Mouse (Mus musculus) ES-E14 (cell line): ENCODE results near the gene Ctse. TPM values are rescaled to one million over a fixed set of nuclear protein-coding genes. Genes with fewer than 3 reads are reported as not detected.
"Not testable (repeated sequence)": the region's sequence is repeated elsewhere in the genome, so short reads cannot be mapped to it uniquely, and the experiment has no call there.

ENCODE experiments used
- DNase-seq: peaks from one replicate; pipeline ENCODE4 v3.0.0-alpha.2; 2013; ENCODE audit warnings: low read depth, low spot score
- H3K27ac ChIP-seq: 2 replicates; pipeline ENCODE4 v1.5.1; 2012; ENCODE audit warnings: low read depth, mild to moderate bottlenecking, low read length, moderate library complexity, mixed read lengths; ENCODE audit not compliant: poor library complexity, insufficient read depth, severe bottlenecking
- H3K36me3 ChIP-seq: 2 replicates; pipeline ENCODE4 v1.6.1; 2012; ENCODE audit warnings: mild to moderate bottlenecking, low read length, moderate library complexity, mixed read lengths; ENCODE audit not compliant: control insufficient read depth, poor library complexity, insufficient read depth, severe bottlenecking
- H3K4me1 ChIP-seq, 2 experiments: fragments of 150-350 bp in 1 of 2; sonication (generic) in 1 of 2; 2 replicates each; pipeline ENCODE4 v1.6.1; 2012; ENCODE audit warnings: low read length in 2 of 2, mild to moderate bottlenecking in 1 of 2, mixed read lengths in 1 of 2; ENCODE audit not compliant: control insufficient read depth in 2 of 2, insufficient read depth in 2 of 2, poor library complexity in 1 of 2
- H3K4me3 ChIP-seq, 2 experiments: fragments of 150-350 bp in 1 of 2; sonication (generic) in 1 of 2; 2 replicates each; pipeline ENCODE4 v1.5.1; 2012; ENCODE audit warnings: low read length in 2 of 2, low read depth in 1 of 2, mild to moderate bottlenecking in 1 of 2, mixed read lengths in 1 of 2; ENCODE audit not compliant: insufficient read depth in 1 of 2, poor library complexity in 1 of 2, severe bottlenecking in 1 of 2
- H3K9ac ChIP-seq: 2 replicates; pipeline ENCODE4 v1.6.1; 2012; ENCODE audit warnings: low read depth, mild to moderate bottlenecking, low read length, mixed read lengths; ENCODE audit not compliant: poor library complexity, insufficient read depth, severe bottlenecking
- H3K9me3 ChIP-seq: fragments of 150-350 bp; sonication (generic); 2 replicates; pipeline ENCODE4 v1.6.1; 2012; ENCODE audit warnings: low read depth, mild to moderate bottlenecking, low read length; ENCODE audit not compliant: control insufficient read depth, insufficient read depth
- CHD2 ChIP-seq: IDR thresholded peaks from 2 replicates; pipeline ENCODE4 v1.6.1; 2014; ENCODE audit warnings: mild to moderate bottlenecking, low read depth, low read length, inconsistent platforms
- HCFC1 ChIP-seq: IDR thresholded peaks from 2 replicates; pipeline ENCODE4 v1.6.1; 2012; ENCODE audit warnings: low read length, inconsistent platforms, borderline replicate concordance; ENCODE audit not compliant: insufficient read depth
- MAFK ChIP-seq: IDR thresholded peaks from 2 replicates; pipeline ENCODE4 v1.6.1; 2014; ENCODE audit warnings: mild to moderate bottlenecking, low read depth, low read length, inconsistent platforms; ENCODE audit not compliant: insufficient read depth
- ZC3H11A ChIP-seq: IDR thresholded peaks from 2 replicates; pipeline ENCODE4 v1.6.1; 2012; ENCODE audit warnings: low read depth, mild to moderate bottlenecking, inconsistent platforms, low read length, borderline replicate concordance
- ZNF384 ChIP-seq: IDR thresholded peaks from 2 replicates; pipeline ENCODE4 v1.6.1; 2012; ENCODE audit warnings: low read depth, low read length, inconsistent platforms
- in situ Hi-C, 2 experiments: fragments of 600-800 bp; cut with MboI; formaldehyde crosslinking; loops; one replicate each; pipeline ENCODE4 v1.15.1; 2025; ENCODE audit warnings: low sequenced_read_pairs in 2 of 2, inconsistent platforms in 1 of 2; ENCODE audit not compliant: unreplicated experiment in 2 of 2
- total RNA-seq: library from RNA; depleted of rRNA; stranded (reverse); fragments of 300-350 nt; gene quantifications from 2 replicates; pipeline ENCODE4 v1.2.3, GENCODE M21; 2012

Gene Ctse
- total RNA-seq, 1 experiment = not detected

DNA sequence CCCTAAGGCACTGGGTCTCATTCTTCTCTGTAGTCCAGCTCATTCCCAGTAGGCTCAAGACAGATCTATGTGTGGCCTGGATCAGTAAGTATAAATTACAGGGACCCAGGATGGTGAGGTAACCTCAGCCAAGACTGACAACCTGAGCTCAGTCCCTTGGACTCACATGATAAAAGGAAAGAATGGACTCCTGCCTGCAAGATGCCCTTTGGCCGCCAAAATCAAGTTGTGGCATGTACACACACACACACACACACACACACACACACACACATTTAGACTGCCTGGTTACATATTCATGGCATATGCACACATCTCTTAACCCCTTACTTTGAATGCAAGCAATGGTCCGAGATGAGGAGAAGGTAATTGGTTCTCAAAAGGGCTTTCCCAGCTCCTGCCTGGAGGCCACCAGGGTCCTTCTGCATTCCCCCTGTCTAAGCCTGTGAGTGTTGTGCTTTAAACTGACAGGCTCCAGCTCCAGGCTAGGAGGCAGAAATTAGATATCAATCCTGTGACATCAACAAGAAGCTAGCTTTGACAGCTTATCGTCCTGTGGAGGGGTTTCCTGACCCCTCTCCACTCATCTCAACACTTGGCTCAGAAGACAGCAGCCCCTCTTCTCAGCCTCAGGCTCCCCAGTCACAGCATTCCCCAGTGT is 13.8 kb upstream of the Ctse start:
- Histone ChIP-seq H3K36me3 (no peaks in the 10 kb centered on the region), H3K4me3 (no peak overlapping the region), H3K9me3 (no peaks in the 10 kb centered on the region), H3K9ac (no peak overlapping the region), H3K4me1 (no peaks in the 10 kb centered on the region), H3K27ac (no peak overlapping the region)
- in situ Hi-C loops = no loop called here
- TF ChIP-seq MAFK (no peak), ZNF384 (no peak), HCFC1 (no peak), CHD2 (no peak), ZC3H11A (no peak)
- DNase-seq = no peak

DNA sequence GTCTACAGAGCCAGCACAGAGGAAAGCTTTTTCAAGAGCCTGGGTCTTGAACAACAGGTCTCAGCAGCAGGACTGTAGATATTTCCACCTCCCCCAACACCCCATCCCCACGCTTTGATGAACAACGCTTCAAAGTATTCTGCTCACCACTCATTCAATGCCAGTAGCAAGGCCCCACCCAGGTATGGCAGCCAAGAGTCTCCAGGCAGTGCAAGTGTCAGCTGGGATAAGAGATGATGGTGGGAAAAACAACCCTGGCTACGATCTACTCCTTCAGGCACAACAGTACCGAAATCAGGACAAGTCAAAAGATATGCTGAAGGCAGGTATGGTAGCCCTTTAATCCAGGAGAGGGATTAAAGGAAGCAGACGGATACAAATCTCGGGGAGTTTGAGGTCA is 11.9 kb upstream of the Ctse start:
- Histone ChIP-seq H3K4me3 (no peak overlapping the region), H3K36me3 (no peaks in the 10 kb centered on the region), H3K9ac (no peak overlapping the region), H3K27ac (no peak overlapping the region), H3K9me3 (no peaks in the 10 kb centered on the region), H3K4me1 (no peaks in the 10 kb centered on the region)
- DNase-seq = no peak
- TF ChIP-seq ZNF384 (no peak), MAFK (no peak), HCFC1 (no peak), CHD2 (no peak), ZC3H11A (no peak)
- in situ Hi-C loops = no loop called here

DNA sequence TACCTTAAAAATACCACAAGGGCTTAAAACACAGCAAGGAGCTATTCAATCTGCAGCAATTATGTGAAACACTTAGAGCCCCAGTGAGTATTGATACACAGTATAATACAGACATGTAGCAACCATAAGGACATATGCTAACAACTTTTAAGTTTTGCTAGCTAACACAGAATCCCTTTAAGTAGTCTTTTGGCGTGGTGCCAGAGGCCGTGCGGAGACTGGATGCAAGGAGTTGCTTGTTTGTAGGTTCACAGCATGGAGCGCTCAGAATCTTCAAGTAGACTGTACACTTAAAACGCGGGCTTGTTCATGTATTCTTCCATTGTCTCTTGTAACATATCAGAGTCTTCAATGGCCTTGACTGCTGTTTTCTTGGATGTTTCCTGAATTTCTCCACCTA is 5.9 kb upstream of the Ctse start:
- H3K36me3 ChIP-seq, H3K4me3 ChIP-seq, DNase-seq, H3K9ac ChIP-seq, in situ Hi-C loops, H3K27ac ChIP-seq, H3K4me1 ChIP-seq, H3K9me3 ChIP-seq: not testable (repeated sequence)

DNA sequence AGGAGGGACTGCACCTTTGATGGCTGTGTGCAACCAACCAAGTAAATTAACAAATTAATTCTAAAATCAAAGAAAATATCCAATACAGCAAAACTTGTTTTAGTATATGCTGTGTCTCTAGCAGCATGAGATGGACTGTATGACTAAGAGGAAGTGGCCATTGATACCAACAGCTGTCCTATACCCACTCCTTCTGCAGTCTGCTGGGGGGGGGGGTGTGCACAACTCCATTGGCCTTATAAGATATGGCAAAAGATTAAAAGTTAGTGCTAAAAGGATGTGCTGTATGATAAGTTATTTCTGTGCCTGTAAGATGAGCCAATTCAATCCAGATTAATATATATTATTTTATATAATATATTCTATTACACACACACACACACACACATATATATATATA is 3.6 kb upstream of the Ctse start:
- Histone ChIP-seq H3K4me1 (no peaks in the 10 kb centered on the region), H3K36me3 (no peaks in the 10 kb centered on the region), H3K9ac (no peak overlapping the region), H3K27ac (no peak overlapping the region), H3K9me3 (no peaks in the 10 kb centered on the region), H3K4me3 (no peak overlapping the region)
- TF ChIP-seq ZNF384 (no peak), HCFC1 (no peak), ZC3H11A (no peak), MAFK (no peak), CHD2 (no peak)
- in situ Hi-C loops = no loop called here
- DNase-seq = no peak
